ENCODE assay signal across 9 mouse cellular contexts in genomic region chr3:129823293-129823692, GRCm38 (mm10). TPM values are rescaled to one million over a fixed set of nuclear protein-coding genes. Genes with fewer than 3 reads are reported as not detected.
DNase-seq lines count a peak whose midpoint lies in the region; ATAC-seq and TF ChIP-seq lines count a peak whose summit lies in the region.
"Had no signal": no experiment of that assay in that cellular context is flagged by ENCODE, and none has a peak within 500 bp of the region (broad histone marks: within the 10 kb centered on the region; RNA-seq: fewer than 3 reads in every experiment).

No protein-coding gene starts in this region.

- peak; percentile 41; the same call in 1 of the 2 replicates for ATAC-seq in intestine, postnatal 0 days

- H3K27me3 ChIP-seq in cerebellum, adult 2 months (ENCODE audit: control insufficient read depth, insufficient read depth, low read length) = no peaks in the 10 kb centered on the region
- no peaks in the 10 kb centered on the region for H3K27me3 ChIP-seq in intestine, postnatal 0 days (replicated peaks; ENCODE audit: control insufficient read depth, insufficient read depth, low read length)
- H3K27me3 ChIP-seq: heart, embryonic 15.5 days had no signal

- H3K4me1 ChIP-seq in cerebellum, adult 2 months (ENCODE audit: control insufficient read depth, insufficient read depth, low read length) = no peaks in the 10 kb centered on the region
- H3K4me1 ChIP-seq in intestine, postnatal 0 days (replicated peaks; ENCODE audit: control insufficient read depth, insufficient read depth, low read length) = no peaks in the 10 kb centered on the region
- H3K4me1 ChIP-seq: heart, embryonic 15.5 days had no signal

- no peak overlapping the region for H3K27ac ChIP-seq in cerebellum, adult 2 months (ENCODE audit: insufficient read depth, low read length)
- no peak overlapping the region for H3K27ac ChIP-seq in intestine, postnatal 0 days (ENCODE audit: low read depth, low read length)
- H3K27ac ChIP-seq: heart, embryonic 15.5 days had no signal

- peak; percentile 30; the same call in 1 of the 2 replicates for TF ChIP-seq CTCF in cerebellum, adult 2 months (IDR thresholded peaks at IDR 0.05; ENCODE audit: borderline replicate concordance, insufficient read depth, low read depth, low read length)
- TF ChIP-seq CTCF in brain, embryonic 14.5 days (IDR thresholded peaks at IDR 0.05; ENCODE audit: borderline replicate concordance, extremely low read depth, insufficient read depth, insufficient read length) = peak; percentile 42; the same call in 1 of the 2 replicates
- TF ChIP-seq CTCF in intestine, postnatal 0 days (IDR thresholded peaks at IDR 0.05; ENCODE audit: low read depth) = peak; percentile 75

- peaks cover 20% of the 10 kb centered on the region for H3K36me3 ChIP-seq in intestine, postnatal 0 days (ENCODE audit: control insufficient read depth, insufficient read depth)

- H3K4me3 ChIP-seq in cerebellum, adult 2 months (replicated peaks; ENCODE audit: insufficient read depth, low read depth, low read length) = no peak overlapping the region
- no peak overlapping the region for H3K4me3 ChIP-seq in intestine, postnatal 0 days (ENCODE audit: low read depth, low read length)
- H3K4me3 ChIP-seq: heart, embryonic 15.5 days had no signal

- no peaks in the 10 kb centered on the region for H3K9me3 ChIP-seq in intestine, postnatal 0 days (ENCODE audit: control insufficient read depth)
- H3K9me3 ChIP-seq: heart, embryonic 15.5 days had no signal

- H3K9ac ChIP-seq in intestine, postnatal 0 days (ENCODE audit: low read depth, low read length) = no peak overlapping the region
- H3K9ac ChIP-seq: heart, embryonic 15.5 days had no signal

- peak in 1 of 2 experiments; percentile 6 for DNase-seq in cerebellum, adult 2 months
- DNase-seq in cerebellum, adult 9-11 months = no peak
- DNase-seq in left cerebral cortex, postnatal 25 days (ENCODE audit: low spot score in 2 of 2) = peak; percentile 23 to 37
- no peak for DNase-seq in left cerebral cortex, adult 11 months (ENCODE audit: low spot score)
- peak; percentile 61 for DNase-seq in brain, embryonic 14.5 days (ENCODE audit: low read depth)
- DNase-seq in gastrocnemius, postnatal 25 days = no peak
- DNase-seq in heart, postnatal 25 days (ENCODE audit: low spot score) = no peak

- 52% methylated on average over 5 of the region's 5 CpGs for WGBS in cerebellum, adult 2 months
- 50% methylated on average over 5 of the region's 5 CpGs for WGBS in intestine, postnatal 0 days

- no peak overlapping the region for H3K4me2 ChIP-seq in intestine, postnatal 0 days (replicated peaks; ENCODE audit: low read depth)
- H3K4me2 ChIP-seq: heart, embryonic 15.5 days had no signal

- no peak for TF ChIP-seq POLR2A in cerebellum, adult 2 months (IDR thresholded peaks at IDR 0.05; ENCODE audit: borderline replicate concordance, insufficient read depth, low read length)
- TF ChIP-seq POLR2A in brain, embryonic 14.5 days (IDR thresholded peaks at IDR 0.05; ENCODE audit: borderline replicate concordance, extremely low read depth, insufficient read depth, insufficient read length, poor library complexity, severe bottlenecking) = no peak

- intact Hi-C loops in left cerebral cortex, postnatal 25 days (cut with DNase I) = loop anchor here (1.0 kb wide), 1 partner anchor 257 kb away; no protein-coding TSS in a partner anchor
- intact Hi-C loops in heart, postnatal 25 days (cut with DNase I) = loop anchor here (10.0 kb wide), 1 partner anchor 288 kb away; the partner anchor contains the start of gene Elovl6

RNA-seq across cellular contexts. Expression of gene Rrh, which starts 0.9 kb away (rescaled TPM):
- 0.77 and 0.79 TPM in 2 replicates for polyA plus RNA-seq in cerebellum, adult 2 months (2012; rRNA removed)
- 1 to 10 TPM in 1 of 2 experiments, under 1 TPM in 1; 0.53 to 1.1 TPM for total RNA-seq in left cerebral cortex, postnatal 25 days (2021)
- polyA plus RNA-seq in brain, embryonic 14.5 days (2012; rRNA removed) = 0.59 and 1.2 TPM in 2 replicates
- polyA plus RNA-seq in intestine, postnatal 0 days (2015; fragmentation: Nextera tagmentation; extraction: Ambion mirVana) = 0.12 TPM in 1 of 2 replicates, not detected in the other
- total RNA-seq in gastrocnemius, postnatal 25 days (2021) = not detected
- total RNA-seq in heart, postnatal 25 days (2021) = not detected
- polyA plus RNA-seq: heart, embryonic 15.5 days had no signal

RNA-seq across cellular contexts. Expression of gene Gar1, which starts 7.9 kb away (rescaled TPM):
- polyA plus RNA-seq in cerebellum, adult 2 months (2012; rRNA removed) = 33.8 and 38.3 TPM in 2 replicates
- total RNA-seq in left cerebral cortex, postnatal 25 days (2021) = 10 to 100 TPM; 35.9 to 44.2 TPM
- 56.6 and 57.6 TPM in 2 replicates for polyA plus RNA-seq in brain, embryonic 14.5 days (2012; rRNA removed)
- 29.6 and 31.1 TPM in 2 replicates for polyA plus RNA-seq in intestine, postnatal 0 days (2015; fragmentation: Nextera tagmentation; extraction: Ambion mirVana)
- 10 to 100 TPM; 14.6 to 14.8 TPM for total RNA-seq in gastrocnemius, postnatal 25 days (2021)
- 10 to 100 TPM; 18.6 to 18.9 TPM for total RNA-seq in heart, postnatal 25 days (2021)

RNA-seq across cellular contexts. Expression of gene Cfi, which starts 12.4 kb away (rescaled TPM):
- 0.06 and 0.15 TPM in 2 replicates for polyA plus RNA-seq in cerebellum, adult 2 months (2012; rRNA removed)
- not detected for total RNA-seq in left cerebral cortex, postnatal 25 days (2021)
- polyA plus RNA-seq in brain, embryonic 14.5 days (2012; rRNA removed) = 0.04 and 0.21 TPM in 2 replicates
- 54.6 and 55.6 TPM in 2 replicates for polyA plus RNA-seq in intestine, postnatal 0 days (2015; fragmentation: Nextera tagmentation; extraction: Ambion mirVana)
- not detected for total RNA-seq in gastrocnemius, postnatal 25 days (2021)
- 1 to 10 TPM in 1 of 2 experiments, under 1 TPM in 1; 0.73 to 1.1 TPM for total RNA-seq in heart, postnatal 25 days (2021)

RNA-seq across cellular contexts. Expression of gene Lrit3, which starts 19.5 kb away (rescaled TPM):
- 0.29 and 0.46 TPM in 2 replicates for polyA plus RNA-seq in cerebellum, adult 2 months (2012; rRNA removed)
- total RNA-seq in left cerebral cortex, postnatal 25 days (2021) = under 1 TPM in 1 of 2 experiments, not detected in 1; 0.18 TPM
- 0.15 and 0.23 TPM in 2 replicates for polyA plus RNA-seq in brain, embryonic 14.5 days (2012; rRNA removed)
- polyA plus RNA-seq in intestine, postnatal 0 days (2015; fragmentation: Nextera tagmentation; extraction: Ambion mirVana) = 0.05 TPM in 1 of 2 replicates, not detected in the other
- not detected for total RNA-seq in gastrocnemius, postnatal 25 days (2021)
- total RNA-seq in heart, postnatal 25 days (2021) = not detected
- polyA plus RNA-seq: heart, embryonic 15.5 days had no signal

RNA-seq across cellular contexts. Expression of gene Pla2g12a, which starts 55.1 kb away (rescaled TPM):
- 30.8 and 32.3 TPM in 2 replicates for polyA plus RNA-seq in cerebellum, adult 2 months (2012; rRNA removed)
- total RNA-seq in left cerebral cortex, postnatal 25 days (2021) = 10 to 100 TPM; 15.4 to 18.9 TPM
- polyA plus RNA-seq in brain, embryonic 14.5 days (2012; rRNA removed) = 23.5 and 23.9 TPM in 2 replicates
- polyA plus RNA-seq in intestine, postnatal 0 days (2015; fragmentation: Nextera tagmentation; extraction: Ambion mirVana) = 29.1 TPM in 2 replicates
- total RNA-seq in gastrocnemius, postnatal 25 days (2021) = 10 to 100 TPM; 58.3 to 84.7 TPM
- 10 to 100 TPM; 41.5 to 50.2 TPM for total RNA-seq in heart, postnatal 25 days (2021)

Comparison
In these comparisons a context has a peak if more than half of its experiments do, and no peak if none do; other contexts are left out.
1. DNase-seq: peak in left cerebral cortex, postnatal 25 days (2 of 2) and brain, embryonic 14.5 days (single experiment); none in cerebellum, adult 9-11 months (single experiment), left cerebral cortex, adult 11 months (single experiment), gastrocnemius, postnatal 25 days (single experiment) and heart, postnatal 25 days (single experiment).
2. Peak in every context shown above with its lines, with median percentiles within 50 percentile points of each other: CTCF ChIP-seq.